Mouse (Mus musculus): ENCODE measurements around the gene Pkd1l3.

DNA sequence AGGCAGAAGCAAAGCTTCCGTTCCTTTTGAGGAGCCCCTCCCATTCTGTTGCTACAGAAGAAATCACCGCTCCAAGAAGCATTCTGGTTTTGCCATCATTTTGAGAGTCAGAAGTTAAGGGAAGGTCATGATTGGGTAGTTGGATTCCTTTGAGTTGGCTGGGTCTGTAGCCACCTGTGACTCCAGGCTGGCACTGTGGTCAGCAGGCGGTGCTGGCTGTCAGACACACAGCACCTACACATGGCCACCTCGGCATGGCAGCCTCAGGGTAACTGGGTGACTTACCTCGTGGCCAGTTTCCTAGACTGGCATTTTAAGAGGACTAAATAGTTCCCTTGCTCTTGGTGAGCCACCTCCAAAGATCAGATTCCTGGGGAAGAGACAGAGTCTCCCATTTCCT, 26.9 kb downstream of the Pkd1l3 start:
- TF ChIP-seq POLR2A (IDR thresholded peaks at IDR 0.05; ENCODE audit: low read depth, low read length), result no peak
- TF ChIP-seq CTCF (conservative IDR thresholded peaks at IDR 0.05; ENCODE audit: insufficient read depth, insufficient read length, low read depth, low read length), result no peak
